Mouse (Mus musculus) central nervous system, embryonic 11.5 days (tissue): Measurements from ENCODE around the gene Dock8. TPM values are rescaled to one million over a fixed set of nuclear protein-coding genes. Genes with fewer than 3 reads are reported as not detected.

ENCODE experiments used
- polyA plus RNA-seq: library from polyadenylated mRNA; depleted of rRNA; stranded (reverse); fragments of >200 nt; gene quantifications from 2 replicates; pipeline ENCODE4 v1.2.3, GENCODE M21; 2012; rRNA removed

Dock8 gene
- 1.1 and 2.0 TPM in 2 replicates for polyA plus RNA-seq

DNA sequence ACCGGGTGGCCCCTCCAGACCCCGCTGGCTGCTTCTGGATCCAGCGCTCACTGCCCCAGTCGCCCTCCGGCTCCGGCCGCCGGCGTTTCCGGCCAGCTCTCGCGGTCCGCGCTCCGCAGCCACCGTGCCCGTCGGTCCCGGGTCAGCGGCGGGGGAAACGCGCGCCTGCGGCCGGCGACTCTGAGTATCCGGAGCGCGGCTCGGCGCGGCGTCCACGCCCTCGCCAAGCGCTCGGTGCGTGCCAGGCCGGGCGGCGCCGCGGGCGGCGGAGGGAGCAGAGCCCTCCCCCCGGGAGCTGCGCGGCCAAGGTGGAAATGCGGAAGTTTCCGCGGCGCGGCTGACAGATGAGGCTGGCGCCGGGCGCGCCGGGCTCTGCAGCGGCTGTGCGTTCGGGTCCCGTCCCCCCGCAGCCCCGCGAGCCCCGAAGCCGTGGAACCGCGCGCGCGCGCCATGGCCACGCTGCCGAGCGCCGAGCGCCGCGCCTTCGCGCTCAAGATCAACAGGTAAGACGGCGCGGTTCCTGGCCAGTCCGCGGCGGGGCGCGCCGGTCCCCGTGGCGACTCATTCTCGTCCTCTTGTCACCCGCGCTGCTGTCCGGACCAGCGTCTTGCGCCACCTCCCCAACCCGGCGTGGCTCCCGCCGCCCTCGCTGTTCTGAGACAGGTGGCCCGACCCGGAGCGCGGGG lies at the start of gene Dock8:
Gene Dock8 (plus strand): TSS at position 334 of the 686 bp plus-strand sequence.

DNA sequence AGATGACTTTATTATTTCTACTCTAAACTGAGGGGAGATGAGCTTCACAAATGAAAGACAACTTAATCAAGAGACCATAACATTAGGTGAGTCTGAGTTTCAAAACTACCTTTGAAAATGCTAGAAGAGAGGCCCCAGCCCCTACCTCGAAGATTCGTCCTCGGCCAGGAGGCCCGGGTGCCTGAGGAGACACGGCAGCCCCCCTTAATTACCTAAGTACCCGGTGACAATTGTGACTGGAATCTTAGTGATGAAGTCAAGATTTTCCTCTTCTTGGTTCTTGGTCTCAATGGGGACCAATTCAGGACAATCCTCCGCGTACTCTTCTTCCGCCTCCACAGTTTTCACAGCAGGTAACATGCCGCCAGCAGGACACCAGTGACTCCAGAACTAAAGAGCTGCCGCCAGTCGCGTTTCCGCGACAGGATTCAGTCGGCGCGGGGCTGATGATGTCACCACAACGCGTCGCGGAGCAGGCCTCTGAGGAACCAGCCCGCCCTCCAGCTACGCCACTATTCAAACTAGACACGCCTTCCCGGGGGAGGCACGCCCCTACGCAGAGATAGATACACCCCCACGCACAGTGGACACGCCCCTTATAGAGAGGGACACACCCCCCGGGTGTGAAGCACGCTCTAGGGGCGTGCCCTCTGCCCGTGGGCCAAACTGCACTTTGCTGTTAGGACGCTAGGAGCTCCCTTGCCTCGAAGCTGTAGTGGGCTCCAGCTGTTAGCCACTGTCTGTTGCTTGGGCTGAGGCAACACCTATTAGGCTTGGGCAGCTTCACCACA lies 38.0 kb upstream of the Dock8 start, which contains the start of gene Cbwd1:
Gene Cbwd1 (minus strand): TSS at position 439 of the 791 bp plus-strand sequence.

DNA sequence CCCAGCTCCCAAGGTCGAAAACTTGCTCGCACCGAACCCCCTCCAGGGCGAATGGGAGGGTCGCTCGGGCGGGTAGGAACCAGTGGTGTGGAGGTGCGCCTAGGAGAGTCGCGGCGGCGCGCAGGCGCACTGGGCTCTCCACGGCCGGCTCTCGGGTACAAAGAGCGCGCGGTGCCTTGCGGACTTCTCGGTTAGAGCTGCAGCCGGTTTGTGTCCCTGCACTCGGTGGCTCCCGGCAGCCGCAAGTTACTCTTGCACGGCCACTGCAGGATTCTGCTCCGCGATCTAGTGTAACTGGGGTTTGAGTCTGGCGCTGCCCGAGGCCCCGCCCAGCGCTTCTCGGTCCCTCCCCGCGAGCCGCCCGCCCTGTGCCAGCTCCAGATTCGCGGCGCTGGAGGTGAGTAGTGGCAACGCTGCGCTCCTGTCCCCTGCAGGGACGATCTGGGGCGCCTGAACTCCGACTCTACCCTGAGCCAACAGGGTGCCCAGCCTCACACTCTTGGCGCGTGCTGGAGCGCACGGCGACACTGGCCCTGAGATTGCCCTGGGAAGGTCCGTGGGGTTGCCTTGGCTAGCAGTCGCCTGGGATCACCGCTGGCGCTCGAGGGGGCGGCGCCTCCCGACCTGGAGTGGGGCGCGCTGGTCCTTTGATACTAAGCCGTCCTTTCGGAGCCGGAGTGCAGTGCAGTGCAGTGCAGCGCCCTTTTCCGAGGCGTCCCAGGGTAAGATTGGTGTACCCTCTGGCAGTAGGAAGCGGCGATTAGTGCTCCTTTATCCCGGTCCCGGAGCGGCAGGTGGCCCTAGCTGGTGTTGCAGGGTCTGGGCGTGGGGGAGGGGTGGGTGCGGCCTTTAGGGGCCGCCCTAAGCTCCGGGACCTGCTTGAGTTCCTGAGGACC lies 237.5 kb downstream of the Dock8 start, which contains the start of gene Kank1:
Gene Kank1 (plus strand): TSS at position 380 of the 896 bp plus-strand sequence.

Other genes starting within 250 kb of the Dock8 start
- gene Pgm5, start 137.7 kb upstream of the Dock8 start, polyA plus RNA-seq, result 6.3 and 13.0 TPM in 2 replicates
- 60.6 and 91.3 TPM in 2 replicates for gene Gm10053, start 123.8 kb upstream of the Dock8 start, polyA plus RNA-seq
- 0.20 and 0.29 TPM in 2 replicates for gene Foxd4, start 98.3 kb upstream of the Dock8 start, polyA plus RNA-seq
- gene Cbwd1, start 37.9 kb upstream of the Dock8 start, polyA plus RNA-seq, result 18.1 and 19.3 TPM in 2 replicates
- 14.8 and 17.5 TPM in 2 replicates for gene Kank1, start 237.4 kb downstream of the Dock8 start, polyA plus RNA-seq